Mouse (Mus musculus): ENCODE measurements around the gene Selenos. TPM values are rescaled to one million over a fixed set of nuclear protein-coding genes. Genes with fewer than 3 reads are reported as not detected.
"Not testable (repeated sequence)": the region's sequence is repeated elsewhere in the genome, so short reads cannot be mapped to it uniquely, and the experiment has no call there.

The Selenos gene
- polyA plus RNA-seq, 1 experiment from 2014 or later = 109 TPM

DNA sequence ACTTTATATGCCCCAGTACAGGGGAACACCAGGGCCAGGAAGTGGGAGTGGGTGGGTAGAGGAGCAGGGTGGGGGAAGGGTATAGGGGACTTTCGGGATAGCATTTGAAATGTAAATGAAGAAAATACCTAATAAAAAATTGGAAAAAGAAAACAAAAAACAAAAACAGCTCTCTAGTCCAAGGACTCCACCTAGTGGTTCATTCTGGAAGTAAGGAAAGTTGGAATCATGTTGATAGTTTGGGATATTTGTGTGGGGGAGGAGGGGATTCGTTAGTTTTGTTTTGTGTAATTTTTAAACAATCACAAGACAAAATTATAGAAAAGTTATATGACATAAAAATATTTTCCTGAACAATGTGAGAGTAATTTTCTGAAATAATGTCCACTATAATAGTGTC, 24.1 kb upstream of the Selenos start:
- H3K27me3 ChIP-seq (ENCODE audit: insufficient read depth, poor library complexity, severe bottlenecking); DNase-seq (ENCODE audit: low spot score); H3K36me3 ChIP-seq; H3K27ac ChIP-seq; H3K9me3 ChIP-seq; H3K4me1 ChIP-seq; H3K4me3 ChIP-seq: not testable (repeated sequence)
- 18% methylated on average over 2 of the region's 2 CpGs for whole genome bisulfite sequencing

GRCm38 (mm10) chr7:66058703-66059102, 20.7 kb upstream of the Selenos start, which contains the start of gene Snrpa1:
Gene Snrpa1, plus strand, starts transcription at chr7:66059003.
- Histone ChIP-seq H3K4me3 (peak within 1 kb of the TSS; percentile 96), H3K27ac (peak within 1 kb of the TSS; percentile 90; the same call in 1 of the 2 replicates), H3K36me3 (peaks cover 14% of the 10 kb centered on the region), H3K4me1 (peaks cover 10% of the 10 kb centered on the region), H3K27me3 (ENCODE audit: insufficient read depth, poor library complexity, severe bottlenecking) (no peaks in the 10 kb centered on the region), H3K9me3 (no peaks in the 10 kb centered on the region)
- WGBS = 77% methylated on average over 1 of the region's 1 CpGs
- DNase-seq (ENCODE audit: low spot score) = no peak

- Histone ChIP-seq H3K9me3 (no peaks in the 10 kb centered on the region), H3K36me3 (peaks cover 29% of the 10 kb centered on the region), H3K4me1 (peaks cover 10% of the 10 kb centered on the region), H3K4me3 (peak overlapping the region; percentile 96), H3K27me3 (ENCODE audit: insufficient read depth, poor library complexity, severe bottlenecking) (no peaks in the 10 kb centered on the region), H3K27ac (peak overlapping the region; percentile 90)
- under 1% methylated on average over 64 of the region's 64 CpGs for WGBS
- peak; percentile 95 for DNase-seq (ENCODE audit: low spot score)
These were observed 19.1 kb upstream of the Selenos start for GRCm38 (mm10) chr7:66060066-66060956.

DNA sequence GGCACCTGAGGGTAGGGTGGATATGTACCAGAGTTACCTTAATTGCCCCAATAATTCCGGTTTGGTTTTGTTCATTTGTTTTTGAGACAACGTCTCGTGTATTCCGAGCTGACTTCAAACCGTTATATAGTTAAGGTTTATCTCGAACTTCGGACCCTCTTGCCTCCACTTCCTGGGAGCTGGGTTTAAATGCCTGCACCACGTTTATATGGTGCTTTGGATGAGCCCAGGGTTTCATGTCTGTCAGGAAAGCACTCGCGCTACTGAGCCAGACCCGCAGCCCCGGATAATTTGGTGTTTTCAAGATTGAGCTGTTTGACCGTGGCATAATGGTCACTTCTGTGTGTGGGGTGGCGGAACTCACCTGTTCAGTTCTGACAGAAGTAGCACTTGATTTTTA, 18.4 kb upstream of the Selenos start:
- peaks cover 10% of the 10 kb centered on the region for H3K4me1 ChIP-seq
- H3K9me3 ChIP-seq = no peaks in the 10 kb centered on the region
- 2% methylated on average over 14 of the region's 14 CpGs for WGBS
- peak overlapping the region; percentile 90 for H3K27ac ChIP-seq
- peaks cover 35% of the 10 kb centered on the region for H3K36me3 ChIP-seq
- H3K4me3 ChIP-seq = peak overlapping the region; percentile 96
- no peaks in the 10 kb centered on the region for H3K27me3 ChIP-seq (ENCODE audit: insufficient read depth, poor library complexity, severe bottlenecking)
- no peak for DNase-seq (ENCODE audit: low spot score)

GRCm38 (mm10) chr7:66076411-66076810, 3.0 kb upstream of the Selenos start:
- H3K4me1 ChIP-seq = peaks cover 12% of the 10 kb centered on the region
- no peaks in the 10 kb centered on the region for H3K27me3 ChIP-seq (ENCODE audit: insufficient read depth, poor library complexity, severe bottlenecking)
- no peaks in the 10 kb centered on the region for H3K9me3 ChIP-seq
- H3K36me3 ChIP-seq = peaks cover 60% of the 10 kb centered on the region
- no peak overlapping the region for H3K27ac ChIP-seq
- WGBS = 90% methylated on average over 2 of the region's 2 CpGs
- no peak for DNase-seq (ENCODE audit: low spot score)
- H3K4me3 ChIP-seq = no peak overlapping the region

DNA sequence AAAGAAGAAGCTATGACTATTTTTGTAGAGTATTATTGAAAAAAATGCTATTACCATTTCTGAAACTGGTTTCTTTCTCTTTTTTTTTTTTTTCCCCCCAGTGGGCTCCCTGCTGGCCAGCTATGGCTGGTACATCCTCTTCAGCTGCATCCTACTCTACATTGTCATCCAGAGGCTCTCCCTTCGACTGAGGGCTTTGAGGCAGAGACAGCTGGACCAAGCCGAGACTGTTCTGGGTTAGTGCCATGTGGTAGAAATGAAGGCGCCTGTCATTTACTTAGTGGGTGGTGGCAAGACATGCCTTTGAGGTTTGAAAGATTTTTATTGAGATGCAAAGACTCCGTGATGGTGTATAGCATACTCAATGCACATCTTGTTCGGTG, 773 bp downstream of the Selenos start:
- Histone ChIP-seq H3K27ac (peak overlapping the region; percentile 92; the same call in 1 of the 2 replicates), H3K27me3 (ENCODE audit: insufficient read depth, poor library complexity, severe bottlenecking) (no peaks in the 10 kb centered on the region), H3K36me3 (peaks cover 58% of the 10 kb centered on the region), H3K4me3 (peak overlapping the region; percentile 84), H3K9me3 (no peaks in the 10 kb centered on the region), H3K4me1 (peaks cover 12% of the 10 kb centered on the region)
- no peak for DNase-seq (ENCODE audit: low spot score)
- WGBS = 55% methylated on average over 5 of the region's 5 CpGs

DNA sequence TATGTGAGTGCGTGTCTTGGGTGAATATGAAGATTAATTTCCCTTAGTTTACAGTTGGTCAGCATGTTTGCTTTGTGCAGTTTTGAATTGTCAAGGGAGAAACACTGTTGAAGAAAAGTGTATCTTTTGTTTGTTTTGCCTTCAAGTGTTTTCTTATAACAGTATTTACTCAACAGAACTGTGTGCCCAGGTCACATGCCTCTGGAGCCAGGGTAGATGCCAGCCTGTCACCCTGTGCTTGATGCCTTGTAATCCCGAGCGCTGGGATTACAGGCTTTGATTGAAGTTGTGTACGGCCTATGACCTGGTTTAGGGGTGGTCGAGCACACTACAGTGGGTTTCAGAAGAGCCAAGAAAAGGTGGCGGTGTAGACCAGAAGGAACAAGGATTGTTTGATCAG, 4.3 kb downstream of the Selenos start:
- peaks cover 74% of the 10 kb centered on the region for H3K36me3 ChIP-seq
- no peak for DNase-seq (ENCODE audit: low spot score)
- 91% methylated on average over 6 of the region's 6 CpGs for WGBS

GRCm38 (mm10) chr7:66084546-66084945, 5.1 kb downstream of the Selenos start:
- H3K36me3 ChIP-seq = peaks cover 80% of the 10 kb centered on the region
- H3K4me3 ChIP-seq = no peak overlapping the region
- no peaks in the 10 kb centered on the region for H3K27me3 ChIP-seq (ENCODE audit: insufficient read depth, poor library complexity, severe bottlenecking)
- H3K9me3 ChIP-seq = no peaks in the 10 kb centered on the region
- peaks cover 7% of the 10 kb centered on the region for H3K4me1 ChIP-seq
- no peak overlapping the region for H3K27ac ChIP-seq
- DNase-seq (ENCODE audit: low spot score) = no peak
- 86% methylated on average over 7 of the region's 7 CpGs for WGBS

More for the DNA sequence above, 4.3 kb downstream of the Selenos start:
- Histone ChIP-seq H3K4me1 (peaks cover 11% of the 10 kb centered on the region), H3K27me3 (ENCODE audit: insufficient read depth, poor library complexity, severe bottlenecking) (no peaks in the 10 kb centered on the region), H3K9me3 (no peaks in the 10 kb centered on the region), H3K27ac (no peak overlapping the region), H3K4me3 (no peak overlapping the region)

DNA sequence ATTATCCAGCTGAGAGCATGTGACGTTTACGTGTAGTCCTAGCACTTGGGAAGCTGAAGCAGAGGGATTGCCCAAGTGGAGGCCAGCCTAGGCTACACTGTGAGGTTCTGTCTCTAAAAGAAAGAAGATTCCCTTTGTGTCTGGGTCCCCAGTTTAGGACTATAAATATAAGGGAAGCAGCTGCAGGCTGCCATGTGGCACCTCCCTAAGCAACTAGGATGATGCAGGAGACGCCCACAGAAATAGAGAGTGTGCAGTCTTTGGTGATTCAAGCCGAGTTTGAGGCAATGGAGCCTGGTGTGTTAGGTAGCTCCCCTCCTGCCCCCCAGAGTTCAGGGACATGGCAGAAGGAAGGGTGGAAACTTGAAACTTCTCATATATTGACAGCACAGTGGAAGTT, 8.2 kb downstream of the Selenos start:
- no peak overlapping the region for H3K4me3 ChIP-seq
- 93% methylated on average over 4 of the region's 4 CpGs for WGBS
- H3K9me3 ChIP-seq = no peaks in the 10 kb centered on the region
- peaks cover 93% of the 10 kb centered on the region for H3K36me3 ChIP-seq
- no peaks in the 10 kb centered on the region for H3K4me1 ChIP-seq
- H3K27me3 ChIP-seq (ENCODE audit: insufficient read depth, poor library complexity, severe bottlenecking) = no peaks in the 10 kb centered on the region
- DNase-seq (ENCODE audit: low spot score) = no peak
- no peak overlapping the region for H3K27ac ChIP-seq

GRCm38 (mm10) chr7:66088077-66088476, 8.6 kb downstream of the Selenos start:
- H3K4me3 ChIP-seq = no peak overlapping the region
- no peaks in the 10 kb centered on the region for H3K27me3 ChIP-seq (ENCODE audit: insufficient read depth, poor library complexity, severe bottlenecking)
- WGBS = 89% methylated on average over 2 of the region's 2 CpGs
- H3K27ac ChIP-seq = no peak overlapping the region
- DNase-seq (ENCODE audit: low spot score) = no peak
- H3K9me3 ChIP-seq = no peaks in the 10 kb centered on the region
- no peaks in the 10 kb centered on the region for H3K4me1 ChIP-seq
- H3K36me3 ChIP-seq = peaks cover 93% of the 10 kb centered on the region

GRCm38 (mm10) chr7:66090676-66091190, 11.3 kb downstream of the Selenos start:
- peaks cover 68% of the 10 kb centered on the region for H3K36me3 ChIP-seq
- no peak overlapping the region for H3K4me3 ChIP-seq

GRCm38 (mm10) chr7:66091553-66091952, 12.1 kb downstream of the Selenos start:
- Histone ChIP-seq H3K27me3 (ENCODE audit: insufficient read depth, poor library complexity, severe bottlenecking) (no peaks in the 10 kb centered on the region), H3K27ac (no peak overlapping the region), H3K4me3 (no peak overlapping the region), H3K4me1 (no peaks in the 10 kb centered on the region), H3K9me3 (no peaks in the 10 kb centered on the region), H3K36me3 (peaks cover 60% of the 10 kb centered on the region)
- WGBS = 84% methylated on average over 7 of the region's 7 CpGs
- DNase-seq (ENCODE audit: low spot score) = no peak

More at GRCm38 (mm10) chr7:66090676-66091190, 11.3 kb downstream of the Selenos start:
- Histone ChIP-seq H3K4me1 (no peaks in the 10 kb centered on the region), H3K9me3 (no peaks in the 10 kb centered on the region), H3K27me3 (ENCODE audit: insufficient read depth, poor library complexity, severe bottlenecking) (no peaks in the 10 kb centered on the region), H3K27ac (no peak overlapping the region)
- WGBS = 86% methylated on average over 11 of the region's 11 CpGs
- no peak for DNase-seq (ENCODE audit: low spot score)

- H3K36me3 ChIP-seq = peaks cover 49% of the 10 kb centered on the region
- no peak overlapping the region for H3K27ac ChIP-seq
- DNase-seq (ENCODE audit: low spot score) = no peak
- no peaks in the 10 kb centered on the region for H3K9me3 ChIP-seq
- no peak overlapping the region for H3K4me3 ChIP-seq
- no peaks in the 10 kb centered on the region for H3K4me1 ChIP-seq
- no peaks in the 10 kb centered on the region for H3K27me3 ChIP-seq (ENCODE audit: insufficient read depth, poor library complexity, severe bottlenecking)
- WGBS = 90% methylated on average over 8 of the region's 8 CpGs
These were observed 13.2 kb downstream of the Selenos start for GRCm38 (mm10) chr7:66092656-66093055.
